Comparison of ENCODE assay signal across 8 mouse cellular contexts in genomic region chr5:4191671-4192480, GRCm38 (mm10). TPM values are rescaled to one million over a fixed set of nuclear protein-coding genes. Genes with fewer than 3 reads are reported as not detected.
DNase-seq lines count a peak whose midpoint lies in the region; ATAC-seq and TF ChIP-seq lines count a peak whose summit lies in the region.
"Not testable (repeated sequence)": the region's sequence is repeated elsewhere in the genome, so short reads cannot be mapped to it uniquely, and the experiment has no call there.

Gene Mterf1b, plus strand, starts transcription at chr5:4192367.

- not testable (repeated sequence) for H3K27ac ChIP-seq in embryonic facial prominence, embryonic 12.5 days; limb, embryonic 14.5 days (replicated peaks; ENCODE audit: low read depth, low read length); olfactory bulb, adult 2 months (ENCODE audit: insufficient read depth, low read depth, low read length)

- not testable (repeated sequence) for H3K9me3 ChIP-seq in embryonic facial prominence, embryonic 12.5 days; limb, embryonic 14.5 days (ENCODE audit: control insufficient read depth, low read length)

- WGBS in embryonic facial prominence, embryonic 12.5 days, result 66% methylated on average over 11 of the region's 37 CpGs
- 69% methylated on average over 10 of the region's 37 CpGs for WGBS in limb, embryonic 14.5 days
- 55% methylated on average over 12 of the region's 37 CpGs for WGBS in olfactory bulb, adult 2 months

- H3K4me1 ChIP-seq in embryonic facial prominence, embryonic 12.5 days; limb, embryonic 14.5 days (ENCODE audit: control insufficient read depth, insufficient read depth, low read length); olfactory bulb, adult 2 months (ENCODE audit: control insufficient read depth, insufficient read depth, low read length): not testable (repeated sequence)

- not testable (repeated sequence) for TF ChIP-seq POLR2A in limb, embryonic 14.5 days (IDR thresholded peaks at IDR 0.05; ENCODE audit: borderline replicate concordance, extremely low read depth, insufficient read depth, insufficient read length); olfactory bulb, adult 2 months (IDR thresholded peaks at IDR 0.05; ENCODE audit: insufficient read depth, low read depth, low read length)

- not testable (repeated sequence) for H3K27me3 ChIP-seq in embryonic facial prominence, embryonic 12.5 days; limb, embryonic 14.5 days (ENCODE audit: control insufficient read depth, insufficient read depth, low read length)

- H3K9ac ChIP-seq in embryonic facial prominence, embryonic 12.5 days, result 0 out of 2 replicates have a peak within 1 kb of the TSS, but pooled peaks have one; percentile 16
- H3K9ac ChIP-seq in limb, embryonic 14.5 days (ENCODE audit: low read depth, low read length, severe bottlenecking), result peak within 1 kb of the TSS; percentile 34

- not testable (repeated sequence) for TF ChIP-seq CTCF in olfactory bulb, adult 2 months (IDR thresholded peaks at IDR 0.05; ENCODE audit: insufficient read depth, low read depth, low read length)

- not testable (repeated sequence) for H3K36me3 ChIP-seq in embryonic facial prominence, embryonic 12.5 days; limb, embryonic 14.5 days (ENCODE audit: control insufficient read depth, insufficient read depth, low read length)

- H3K4me3 ChIP-seq in embryonic facial prominence, embryonic 12.5 days, result peak within 1 kb of the TSS; percentile 41
- peak within 1 kb of the TSS; percentile 37 for H3K4me3 ChIP-seq in limb, embryonic 14.5 days (replicated peaks; ENCODE audit: low read length)
- peak within 1 kb of the TSS; percentile 31; the same call in 1 of the 2 replicates for H3K4me3 ChIP-seq in olfactory bulb, adult 2 months (ENCODE audit: insufficient read depth, low read depth, low read length)

- peak; percentile 26 to 33 for DNase-seq in B cell, adult 2 months
- peak; percentile 19 for DNase-seq in brain, adult 2 months (ENCODE audit: low read depth, low spot score)
- peak; percentile 84 for DNase-seq in heart, adult 11 months
- DNase-seq in induced T-regulatory cell, adult 2 months (ENCODE audit: low read depth), result peak; percentile 58
- DNase-seq in limb, embryonic 14.5 days (ENCODE audit: low spot score), result not testable (repeated sequence)

- peak within 1 kb of the TSS; percentile 63 for H3K4me2 ChIP-seq in embryonic facial prominence, embryonic 12.5 days (replicated peaks)
- H3K4me2 ChIP-seq in limb, embryonic 14.5 days (replicated peaks; ENCODE audit: low read depth, low read length, severe bottlenecking), result peak within 1 kb of the TSS; percentile 70

- peak; percentile 96 for ATAC-seq in embryonic facial prominence, embryonic 12.5 days (ENCODE audit: insufficient number of reproducible peaks, insufficient read depth, low FRiP score, low TSS enrichment)
- ATAC-seq in limb, embryonic 14.5 days (ENCODE audit: low FRiP score, low read depth), result peak; percentile 98
- ATAC-seq in megakaryocyte-erythroid progenitor cell, adult 5-6 weeks (replicated peaks; ENCODE audit: low FRiP score, low TSS enrichment, poor library complexity, severe bottlenecking), result peak; percentile 100

RNA-seq across cellular contexts. Expression of gene Mterf1b, which starts in this region (rescaled TPM):
- 3.4 and 3.9 TPM in 2 replicates for polyA plus RNA-seq in embryonic facial prominence, embryonic 12.5 days (2016; fragmentation: Nextera tagmentation; extraction: Ambion mirVana)
- polyA plus RNA-seq in limb, embryonic 14.5 days (2012; rRNA removed), result 2.6 and 3.7 TPM in 2 replicates
- polyA plus RNA-seq in limb, embryonic 14.5 days (2014; fragmentation: Nextera tagmentation; extraction: Ambion mirVana), result 2.5 and 2.8 TPM in 2 replicates
- total RNA-seq in megakaryocyte-erythroid progenitor cell, adult 5-6 weeks (2014; fragmentation: Nextera tagmentation), result 0.74 and 6.2 TPM in 2 replicates
- total RNA-seq in megakaryocyte-erythroid progenitor cell, adult 5-6 weeks (2017), result 1.5 and 3.6 TPM in 2 replicates
- polyA plus RNA-seq in olfactory bulb, adult 2 months (2012; ENCODE audit: insufficient read depth, insufficient read length, low replicate concordance, missing spikeins), result not detected in 2 replicates
